Mouse (Mus musculus) small intestine, adult 2 months (tissue): ENCODE measurements around the gene Siva1. TPM values are rescaled to one million over a fixed set of nuclear protein-coding genes. Genes with fewer than 3 reads are reported as not detected.

Source experiments
- H3K27ac ChIP-seq: fragments of 200-500 bp; 2 replicates; pipeline ENCODE4 v1.5.1; 2012; ENCODE audit warnings: low read depth, low read length, control low read depth, inconsistent platforms; ENCODE audit not compliant: insufficient read depth
- H3K27me3 ChIP-seq: fragments of 200-500 bp; 2 replicates; pipeline ENCODE4 v1.6.1; 2012; ENCODE audit warnings: mild to moderate bottlenecking, moderate library complexity, low read length, inconsistent platforms; ENCODE audit not compliant: control insufficient read depth, insufficient read depth
- H3K36me3 ChIP-seq: fragments of 200-500 bp; 2 replicates; pipeline ENCODE4 v1.6.1; 2012; ENCODE audit warnings: mild to moderate bottlenecking, low read length, control low read depth, inconsistent platforms; ENCODE audit not compliant: control insufficient read depth, insufficient read depth
- H3K4me1 ChIP-seq: fragments of 200-500 bp; 2 replicates; pipeline ENCODE4 v1.6.1; 2012; ENCODE audit warnings: low read length, inconsistent platforms, mixed read lengths; ENCODE audit not compliant: control insufficient read depth, insufficient read depth, insufficient read length
- H3K4me3 ChIP-seq: fragments of 200-500 bp; 2 replicates; pipeline ENCODE4 v1.5.1; 2012; ENCODE audit warnings: low read depth, mild to moderate bottlenecking, control low read depth, inconsistent platforms, low read length, moderate library complexity
- CTCF ChIP-seq: fragments of 200-500 bp; IDR thresholded peaks from 2 replicates; pipeline ENCODE4 v1.5.1; 2012; ENCODE audit warnings: low read depth, mild to moderate bottlenecking, control low read depth, inconsistent platforms, low read length, moderate library complexity, mixed read lengths; ENCODE audit not compliant: insufficient replicate concordance, insufficient read length; ENCODE audit errors: extremely low read depth
- POLR2A ChIP-seq: fragments of 200-500 bp; IDR thresholded peaks from 2 replicates; pipeline ENCODE4 v1.6.1; 2012; ENCODE audit warnings: low read depth, mild to moderate bottlenecking, control low read depth, inconsistent platforms, low read length, moderate library complexity
- WGBS: fragments of 180-500 bp; shearing (Covaris S2); methylation state at CpG from one replicate; pipeline ENCODE4 v1.1.7; 2018; 5-methylcytosine and 5-hydroxymethylcytosine counted together
- polyA plus RNA-seq: library from polyadenylated mRNA; depleted of rRNA; stranded (reverse); fragments of >200 nt; gene quantifications from 2 replicates; pipeline ENCODE4 v1.2.3, GENCODE M21; 2012

Siva1 gene
- polyA plus RNA-seq, 1 experiment, result 31.3 TPM

DNA sequence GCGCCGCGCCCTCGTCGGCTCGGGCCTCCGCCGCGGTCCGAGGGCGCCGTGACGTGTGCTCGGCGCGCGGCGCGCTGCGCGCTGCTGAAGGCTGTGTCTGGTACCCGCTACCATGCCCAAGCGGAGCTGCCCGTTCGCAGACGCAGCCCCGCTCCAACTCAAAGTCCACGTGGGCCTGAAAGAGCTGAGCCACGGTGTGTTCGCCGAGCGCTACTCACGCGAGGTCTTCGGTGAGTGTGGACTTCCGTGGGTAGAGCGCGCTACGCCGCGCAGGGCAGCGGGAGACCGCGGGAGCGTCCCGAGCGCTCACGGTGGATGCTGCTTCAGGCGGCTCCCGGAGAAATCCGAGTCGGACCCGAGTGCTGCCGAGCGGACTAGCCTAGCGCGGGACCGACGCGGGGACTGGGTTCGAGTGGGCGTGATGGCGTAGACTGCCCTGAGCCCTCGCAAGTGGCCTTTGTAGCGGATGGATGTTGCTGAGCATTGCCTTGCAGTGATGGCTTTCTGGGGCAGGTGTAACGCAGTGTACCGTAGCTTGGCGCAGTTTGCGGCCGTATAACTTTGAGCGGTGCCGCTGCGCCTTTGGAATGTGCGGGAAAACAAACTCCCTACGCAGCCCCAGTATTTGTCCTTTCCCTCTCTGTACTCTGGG is 502 bp downstream of the Siva1 start:
- H3K27ac ChIP-seq, result peak overlapping the region; percentile 55; the same call in 1 of the 2 replicates
- H3K27me3 ChIP-seq, result no peaks in the 10 kb centered on the region
- no peak for TF ChIP-seq CTCF
- peak; percentile 36; the same call in 1 of the 2 replicates for TF ChIP-seq POLR2A
- under 1% methylated on average over 75 of the region's 75 CpGs for WGBS
- H3K4me3 ChIP-seq, result peak overlapping the region; percentile 80
- no peaks in the 10 kb centered on the region for H3K36me3 ChIP-seq
- H3K4me1 ChIP-seq, result peaks cover 7% of the 10 kb centered on the region; the same call in 1 of the 2 replicates

DNA sequence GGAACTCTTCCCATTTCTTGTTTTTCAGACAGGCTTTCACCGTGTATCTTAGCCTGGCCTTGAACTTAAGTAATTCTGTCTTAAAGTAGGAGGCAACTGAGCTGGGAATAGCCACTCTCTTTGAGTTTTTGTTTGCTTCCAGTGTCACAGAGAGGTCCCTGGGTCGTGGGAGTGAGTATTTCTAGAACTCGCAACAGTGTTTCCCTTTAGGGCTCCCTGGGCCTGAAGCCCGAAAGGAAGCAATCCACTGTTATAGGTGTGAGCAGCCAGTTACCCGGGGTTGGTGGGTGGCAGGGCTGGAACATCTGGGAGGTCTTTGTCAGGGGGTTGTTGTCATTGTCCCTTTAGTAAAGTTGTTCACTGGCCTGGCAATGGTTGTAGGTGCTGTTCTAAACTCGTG is 1.7 kb downstream of the Siva1 start:
- Histone ChIP-seq H3K4me3 (no peak overlapping the region), H3K36me3 (no peaks in the 10 kb centered on the region), H3K4me1 (peaks cover 7% of the 10 kb centered on the region; the same call in 1 of the 2 replicates), H3K27me3 (no peaks in the 10 kb centered on the region), H3K27ac (no peak overlapping the region)
- TF ChIP-seq POLR2A (no peak), CTCF (no peak)
- 66% methylated on average over 6 of the region's 6 CpGs for WGBS

DNA sequence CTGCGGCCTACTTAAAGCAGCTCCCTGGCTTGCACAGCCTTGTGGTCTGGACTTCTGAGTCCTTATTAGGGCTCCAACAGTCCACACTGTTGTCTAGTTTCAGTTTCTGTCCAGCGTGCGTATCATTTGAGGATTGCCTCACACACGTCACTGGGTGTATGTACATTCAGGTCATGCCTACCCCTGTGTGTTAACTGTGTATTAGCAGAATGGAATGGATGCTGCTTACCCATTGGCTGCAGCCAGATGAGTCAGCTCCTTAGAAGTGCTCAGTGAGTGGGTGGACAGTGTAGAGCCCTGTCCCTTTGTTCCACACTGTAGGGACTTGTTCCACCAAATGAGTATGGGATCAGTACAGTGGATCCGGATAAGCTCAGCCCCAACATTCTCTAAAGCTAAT is 3.6 kb downstream of the Siva1 start:
- H3K36me3 ChIP-seq, result no peaks in the 10 kb centered on the region
- 78% methylated on average over 5 of the region's 5 CpGs for WGBS
- peaks cover 7% of the 10 kb centered on the region; the same call in 1 of the 2 replicates for H3K4me1 ChIP-seq
- no peak overlapping the region for H3K4me3 ChIP-seq
- TF ChIP-seq POLR2A (no peak), CTCF (no peak)
- no peaks in the 10 kb centered on the region for H3K27me3 ChIP-seq
- H3K27ac ChIP-seq, result no peak overlapping the region

DNA sequence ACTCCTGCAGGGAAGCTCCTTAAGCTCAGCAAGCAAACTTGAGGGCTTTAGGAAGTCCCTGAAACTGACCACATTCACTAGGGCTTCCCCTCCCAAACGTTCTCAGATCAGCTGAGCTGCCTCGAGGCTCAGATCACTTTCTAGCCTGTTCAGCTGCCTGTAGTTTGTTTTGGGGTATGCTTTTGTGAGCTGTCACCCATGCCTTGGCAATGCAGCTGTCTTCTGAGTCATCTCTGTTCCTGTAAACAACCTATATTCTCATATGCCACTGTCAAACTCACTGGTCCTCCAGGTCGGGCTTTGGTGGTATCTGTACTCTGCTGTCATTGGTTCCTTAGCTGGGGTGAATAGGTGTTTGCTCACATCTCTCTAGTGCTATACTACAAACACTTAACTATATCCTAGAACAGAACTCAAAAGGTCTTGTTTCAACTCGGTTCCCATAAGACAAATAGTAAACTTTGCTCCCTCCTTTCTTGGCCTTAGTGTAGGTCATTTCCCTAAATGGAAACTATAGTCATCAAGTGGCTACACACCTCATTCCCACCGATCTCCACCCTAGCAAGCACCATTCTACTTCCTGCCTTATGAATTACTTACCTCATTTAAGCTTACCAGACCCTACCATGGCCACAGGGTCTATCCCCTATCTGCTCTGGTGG is 7.4 kb downstream of the Siva1 start:
- TF ChIP-seq POLR2A, result no peak
- no peak for TF ChIP-seq CTCF
- H3K36me3 ChIP-seq, result peaks cover 26% of the 10 kb centered on the region
- WGBS, result 57% methylated on average over 5 of the region's 5 CpGs
- H3K27me3 ChIP-seq, result no peaks in the 10 kb centered on the region
- no peak overlapping the region for H3K27ac ChIP-seq
- no peak overlapping the region for H3K4me3 ChIP-seq
- H3K4me1 ChIP-seq, result 0 out of 2 replicates have a peak, but pooled peaks cover 2% of the 10 kb centered on the region

DNA sequence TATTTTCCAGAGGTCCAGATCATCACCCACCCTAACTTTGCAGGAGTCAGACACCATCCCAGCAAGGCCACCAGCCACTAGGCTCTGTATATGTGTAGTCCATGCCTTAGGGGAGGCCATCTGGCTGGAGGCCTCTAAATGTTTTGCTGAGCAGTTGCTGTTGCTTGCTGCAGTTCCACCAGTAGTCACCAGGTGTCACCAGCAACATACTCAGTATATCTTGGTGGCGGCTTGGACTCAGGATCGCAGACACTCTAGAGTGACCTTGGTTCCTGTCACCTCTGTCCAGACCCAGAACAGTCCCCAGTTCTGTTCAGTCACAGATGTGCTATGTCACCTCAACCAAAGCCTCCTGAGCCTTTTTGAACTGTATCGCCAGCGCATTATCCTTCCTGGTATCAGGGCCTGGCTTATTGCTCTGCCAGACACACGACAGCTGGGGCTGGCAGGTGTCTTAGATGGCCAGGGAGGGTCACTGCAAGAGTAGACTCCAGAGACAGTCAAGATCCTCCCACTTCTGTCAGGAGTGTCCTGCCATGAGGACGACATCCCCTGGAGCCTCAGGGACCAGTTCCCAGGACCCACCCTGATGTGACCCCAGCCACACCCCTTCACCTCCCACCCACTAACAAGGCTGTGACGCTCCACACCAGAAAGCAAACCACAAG is 8.8 kb downstream of the Siva1 start:
- 25% methylated on average over 7 of the region's 7 CpGs for whole genome bisulfite sequencing
- Histone ChIP-seq H3K27ac (no peak overlapping the region), H3K36me3 (peaks cover 40% of the 10 kb centered on the region), H3K4me3 (no peak overlapping the region), H3K27me3 (no peaks in the 10 kb centered on the region), H3K4me1 (no peaks in the 10 kb centered on the region)
- TF ChIP-seq CTCF (peak; percentile 80; the same call in 1 of the 2 replicates), POLR2A (no peak)

DNA sequence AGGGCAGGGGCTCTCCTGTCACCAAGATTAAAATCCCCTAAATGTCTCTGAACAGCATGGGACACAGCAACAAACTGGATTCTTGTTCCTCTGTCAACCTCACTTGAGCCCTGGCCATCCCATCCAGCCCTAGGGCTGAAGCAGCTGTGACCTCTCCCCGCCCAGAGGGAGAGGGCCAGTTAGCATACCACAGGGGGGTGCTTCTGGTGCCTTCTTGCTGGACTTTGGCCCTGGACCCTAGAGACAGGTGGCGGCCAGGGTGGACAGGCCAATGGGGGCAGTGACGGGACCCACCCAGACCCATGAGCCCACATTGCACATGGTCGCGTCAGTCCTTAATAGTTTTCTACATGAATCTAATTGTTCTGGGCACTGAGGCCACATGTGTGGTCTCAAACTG is 9.6 kb downstream of the Siva1 start:
- TF ChIP-seq CTCF, result no peak
- TF ChIP-seq POLR2A, result no peak
- Histone ChIP-seq H3K4me3 (no peak overlapping the region), H3K36me3 (peaks cover 47% of the 10 kb centered on the region), H3K27me3 (no peaks in the 10 kb centered on the region), H3K27ac (no peak overlapping the region), H3K4me1 (no peaks in the 10 kb centered on the region)
- 95% methylated on average over 5 of the region's 5 CpGs for WGBS

DNA sequence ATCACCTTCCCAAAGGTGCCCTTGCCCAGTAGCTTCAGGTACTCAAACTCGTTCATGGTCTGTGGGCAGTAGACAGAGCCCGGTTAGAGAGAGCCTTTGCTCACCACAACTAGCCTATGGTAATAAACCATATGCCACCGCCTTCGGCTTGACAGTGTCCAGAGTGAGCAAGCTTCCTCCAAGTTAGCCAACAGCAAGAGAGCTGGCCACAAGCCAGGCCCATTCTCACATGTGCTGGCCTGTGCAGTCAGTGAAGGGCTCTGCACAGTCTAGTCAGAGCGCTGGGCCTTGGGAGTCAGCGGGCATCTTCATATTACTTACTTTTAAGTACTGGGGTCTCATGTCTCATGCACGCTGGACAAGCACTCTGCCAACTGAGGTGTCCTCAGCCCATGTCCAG is 14.1 kb downstream of the Siva1 start:
- Histone ChIP-seq H3K36me3 (peaks cover 70% of the 10 kb centered on the region), H3K4me1 (no peaks in the 10 kb centered on the region), H3K27me3 (no peaks in the 10 kb centered on the region), H3K27ac (no peak overlapping the region), H3K4me3 (no peak overlapping the region)
- no peak for TF ChIP-seq POLR2A
- WGBS, result 83% methylated on average over 7 of the region's 7 CpGs
